Mouse (Mus musculus): ENCODE data around the gene Aff1.

Gene Aff1

GRCm38 (mm10) chr5:103749465-103750285, 57.5 kb downstream of the Aff1 start:
- DNase-seq (ENCODE audit: low read depth, low spot score), result no peak

GRCm38 (mm10) chr5:103752665-103753510, 60.7 kb downstream of the Aff1 start:
- no peak for DNase-seq (ENCODE audit: low read depth, low spot score)

- DNase-seq (ENCODE audit: low read depth, low spot score), result peak; percentile 81
Measured at GRCm38 (mm10) chr5:103753511-103754329, 61.5 kb downstream of the Aff1 start.

GRCm38 (mm10) chr5:103754330-103755134, 62.4 kb downstream of the Aff1 start:
- DNase-seq (ENCODE audit: low read depth, low spot score), result peak; percentile 57

- DNase-seq (ENCODE audit: low read depth, low spot score), result no peak
Measured at GRCm38 (mm10) chr5:103755135-103755487, 62.9 kb downstream of the Aff1 start.

- DNase-seq (ENCODE audit: low read depth, low spot score), result no peak
Measured at GRCm38 (mm10) chr5:103756231-103756714, 64.1 kb downstream of the Aff1 start.

- no peak for DNase-seq (ENCODE audit: low read depth, low spot score)
Measured at GRCm38 (mm10) chr5:103758491-103758890, 66.3 kb downstream of the Aff1 start.

- DNase-seq (ENCODE audit: low read depth, low spot score), result no peak
Measured at GRCm38 (mm10) chr5:103759489-103760424, 67.6 kb downstream of the Aff1 start.

GRCm38 (mm10) chr5:103760425-103761131, 68.4 kb downstream of the Aff1 start:
- DNase-seq (ENCODE audit: low read depth, low spot score), result peak; percentile 57

- DNase-seq (ENCODE audit: low read depth, low spot score), result no peak
Measured at GRCm38 (mm10) chr5:103761754-103762153, 69.6 kb downstream of the Aff1 start.

- no peak for DNase-seq (ENCODE audit: low read depth, low spot score)
Measured at GRCm38 (mm10) chr5:103762850-103763254, 70.7 kb downstream of the Aff1 start.

- no peak for DNase-seq (ENCODE audit: low read depth, low spot score)
Measured at GRCm38 (mm10) chr5:103765356-103765755, 73.2 kb downstream of the Aff1 start.

GRCm38 (mm10) chr5:103765758-103766431, 73.7 kb downstream of the Aff1 start:
- DNase-seq (ENCODE audit: low read depth, low spot score), result no peak

- DNase-seq (ENCODE audit: low read depth, low spot score), result no peak
Measured at GRCm38 (mm10) chr5:103766432-103766815, 74.2 kb downstream of the Aff1 start.

GRCm38 (mm10) chr5:103768961-103769360, 76.8 kb downstream of the Aff1 start:
- DNase-seq (ENCODE audit: low read depth, low spot score), result no peak

GRCm38 (mm10) chr5:103769701-103770100, 77.5 kb downstream of the Aff1 start:
- no peak for DNase-seq (ENCODE audit: low read depth, low spot score)

GRCm38 (mm10) chr5:103770447-103771222, 78.5 kb downstream of the Aff1 start:
- DNase-seq (ENCODE audit: low read depth, low spot score), result no peak

- DNase-seq (ENCODE audit: low read depth, low spot score), result no peak
Measured at GRCm38 (mm10) chr5:103771380-103771779, 79.2 kb downstream of the Aff1 start.

All from forelimb bud, embryonic 11.5 days (tissue).